Mouse (Mus musculus) MEL (cell line): ENCODE results near the gene Gls. TPM values are rescaled to one million over a fixed set of nuclear protein-coding genes. Genes with fewer than 3 reads are reported as not detected.

ENCODE experiments used
- DNase-seq: peaks from one replicate; pipeline ENCODE4 v3.0.0; 2011; ENCODE audit warnings: low read depth, low spot score
- H3K27ac ChIP-seq: 2 replicates; pipeline ENCODE4 v1.5.1; 2012; ENCODE audit warnings: low read depth, mild to moderate bottlenecking, control low read depth, low read length, moderate library complexity; ENCODE audit not compliant: control insufficient read depth
- H3K27me3 ChIP-seq, 2 experiments: fragments of 150-350 bp in 1 of 2; sonication (generic) in 1 of 2; 2 replicates each; pipeline ENCODE4 v1.6.1; 2012; ENCODE audit warnings: low read length in 2 of 2, mild to moderate bottlenecking in 2 of 2, improper control_type of control experiment in 1 of 2, moderate library complexity in 1 of 2; ENCODE audit not compliant: insufficient read depth in 2 of 2, control insufficient read depth in 1 of 2
- H3K36me3 ChIP-seq, 2 experiments: 2 replicates each; pipeline ENCODE4 v1.6.1; 2012 to 2014; ENCODE audit warnings: low read length in 2 of 2, improper control_type of control experiment in 1 of 2, inconsistent platforms in 1 of 2, mild to moderate bottlenecking in 1 of 2; ENCODE audit not compliant: insufficient read depth in 2 of 2, control insufficient read depth in 1 of 2
- H3K4me1 ChIP-seq, 2 experiments: fragments of 150-350 bp in 1 of 2; sonication (generic) in 1 of 2; 2 replicates each; pipeline ENCODE4 v1.6.1; 2012; ENCODE audit warnings: low read length in 2 of 2, improper control_type of control experiment in 1 of 2, mild to moderate bottlenecking in 1 of 2; ENCODE audit not compliant: insufficient read depth in 2 of 2, control insufficient read depth in 1 of 2
- H3K4me3 ChIP-seq, 2 experiments: fragments of 150-350 bp in 1 of 2; sonication (generic) in 1 of 2; 2 replicates each; pipeline ENCODE4 v1.5.1; 2012; ENCODE audit warnings: low read depth in 2 of 2, low read length in 2 of 2, mild to moderate bottlenecking in 2 of 2, moderate library complexity in 2 of 2, control low read depth in 1 of 2, improper control_type of control experiment in 1 of 2; ENCODE audit not compliant: control insufficient read depth in 1 of 2, insufficient read depth in 1 of 2
- H3K79me2 ChIP-seq: 2 replicates; pipeline ENCODE4 v1.6.1; 2012; ENCODE audit warnings: mild to moderate bottlenecking, low read length, moderate library complexity; ENCODE audit not compliant: control insufficient read depth, poor library complexity, insufficient read depth
- H3K9ac ChIP-seq: 2 replicates; pipeline ENCODE4 v1.6.1; 2012; ENCODE audit warnings: low read depth, mild to moderate bottlenecking, control low read depth, low read length, moderate library complexity; ENCODE audit not compliant: control insufficient read depth, poor library complexity, severe bottlenecking
- H3K9me3 ChIP-seq: fragments of 150-350 bp; sonication (generic); replicated peaks from 2 replicates; pipeline ENCODE4 v1.6.1; 2012; ENCODE audit warnings: mild to moderate bottlenecking, low read length, improper control_type of control experiment, moderate library complexity; ENCODE audit not compliant: insufficient read depth
- E2F4 ChIP-seq: IDR thresholded peaks from 2 replicates; pipeline ENCODE4 v1.6.1; 2011; ENCODE audit warnings: low read depth, low read length, improper control_type of control experiment, borderline replicate concordance
- EP300 ChIP-seq, 2 experiments: IDR thresholded peaks; 2 replicates each; pipeline ENCODE4 v1.6.1; 2011; ENCODE audit warnings: improper control_type of control experiment in 2 of 2, low read length in 2 of 2, low read depth in 1 of 2, mild to moderate bottlenecking in 1 of 2
- ETS1 ChIP-seq: IDR thresholded peaks from 2 replicates; pipeline ENCODE4 v1.6.1; 2012; ENCODE audit warnings: low read depth, mild to moderate bottlenecking, inconsistent platforms, low read length, improper control_type of control experiment, moderate library complexity
- GATA1 ChIP-seq: IDR thresholded peaks from 2 replicates; pipeline ENCODE4 v1.6.1; 2011; ENCODE audit warnings: low read depth, low read length, improper control_type of control experiment
- HCFC1 ChIP-seq: IDR thresholded peaks from 2 replicates; pipeline ENCODE4 v1.6.1; 2012; ENCODE audit warnings: low read depth, mild to moderate bottlenecking, inconsistent platforms, low read length, improper control_type of control experiment, moderate library complexity
- JUND ChIP-seq: IDR thresholded peaks from 2 replicates; pipeline ENCODE4 v1.6.1; 2011; ENCODE audit warnings: low read depth, mild to moderate bottlenecking, improper control_type of control experiment, low read length
- KAT2A ChIP-seq: conservative IDR thresholded peaks from 2 replicates; pipeline ENCODE4 v1.6.1; 2012; ENCODE audit warnings: low read depth, low read length, improper control_type of control experiment, inconsistent platforms
- MAFK ChIP-seq: IDR thresholded peaks from 2 replicates; pipeline ENCODE4 v1.6.1; 2011; ENCODE audit warnings: low read depth, mild to moderate bottlenecking, low read length, improper control_type of control experiment, borderline replicate concordance
- MAX ChIP-seq: IDR thresholded peaks from 2 replicates; pipeline ENCODE4 v1.6.1; 2011; ENCODE audit warnings: low read length, improper control_type of control experiment
- MAZ ChIP-seq: IDR thresholded peaks from 2 replicates; pipeline ENCODE4 v1.6.1; 2012; ENCODE audit warnings: low read depth, mild to moderate bottlenecking, inconsistent platforms, low read length, improper control_type of control experiment
- MYB ChIP-seq: IDR thresholded peaks from 2 replicates; pipeline ENCODE4 v1.6.1; 2011; ENCODE audit warnings: mild to moderate bottlenecking, low read depth, low read length, improper control_type of control experiment
- MYC ChIP-seq: IDR thresholded peaks from 2 replicates; pipeline ENCODE4 v1.6.1; 2011; ENCODE audit warnings: low read depth, mild to moderate bottlenecking, low read length, improper control_type of control experiment, moderate library complexity
- NELFE ChIP-seq: IDR thresholded peaks from 2 replicates; pipeline ENCODE4 v1.6.1; 2011; ENCODE audit warnings: low read depth, low read length, improper control_type of control experiment
- POLR2A ChIP-seq, 2 experiments: IDR thresholded peaks; 2 replicates each; pipeline ENCODE4 v1.6.1; 2011 to 2012; ENCODE audit warnings: low read length in 2 of 2, mild to moderate bottlenecking in 2 of 2, control low read depth in 1 of 2, improper control_type of control experiment in 1 of 2, low read depth in 1 of 2, moderate library complexity in 1 of 2; ENCODE audit not compliant: control insufficient read depth in 1 of 2, insufficient read depth in 1 of 2, poor library complexity in 1 of 2
- POLR2AphosphoS2 ChIP-seq: IDR thresholded peaks from 2 replicates; pipeline ENCODE4 v1.6.1; 2011; ENCODE audit warnings: low read length, improper control_type of control experiment
- RCOR1 ChIP-seq: IDR thresholded peaks from 2 replicates; pipeline ENCODE4 v1.6.1; 2012; ENCODE audit warnings: low read depth, mild to moderate bottlenecking, inconsistent platforms, low read length, improper control_type of control experiment
- SMC3 ChIP-seq: IDR thresholded peaks from 2 replicates; pipeline ENCODE4 v1.6.1; 2011; ENCODE audit warnings: low read depth, low read length, improper control_type of control experiment
- UBTF ChIP-seq: IDR thresholded peaks from 2 replicates; pipeline ENCODE4 v1.6.1; 2012; ENCODE audit warnings: low read depth, mild to moderate bottlenecking, inconsistent platforms, low read length, improper control_type of control experiment, moderate library complexity, borderline replicate concordance; ENCODE audit not compliant: insufficient read depth
- USF1 ChIP-seq: IDR thresholded peaks from 2 replicates; pipeline ENCODE4 v1.6.1; 2014; ENCODE audit warnings: low read depth, mild to moderate bottlenecking, inconsistent platforms, low read length, improper control_type of control experiment, moderate library complexity
- USF2 ChIP-seq, 2 experiments: IDR thresholded peaks; 2 replicates each; pipeline ENCODE4 v1.6.1; 2011 to 2012; ENCODE audit warnings: improper control_type of control experiment in 2 of 2, low read length in 2 of 2, borderline replicate concordance in 1 of 2, inconsistent platforms in 1 of 2, low read depth in 1 of 2, mild to moderate bottlenecking in 1 of 2; ENCODE audit not compliant: insufficient read depth in 1 of 2
- ZC3H11A ChIP-seq: IDR thresholded peaks from 2 replicates; pipeline ENCODE4 v1.6.1; 2012; ENCODE audit warnings: low read depth, mild to moderate bottlenecking, inconsistent platforms, low read length, improper control_type of control experiment
- ZMIZ1 ChIP-seq: IDR thresholded peaks from 2 replicates; pipeline ENCODE4 v1.6.1; 2012; ENCODE audit warnings: low read depth, mild to moderate bottlenecking, inconsistent platforms, low read length, improper control_type of control experiment, moderate library complexity
- polyA plus RNA-seq, 2 experiments: library from polyadenylated mRNA; stranded (reverse) in 1 of 2; unstranded in 1 of 2; fragments of >175 nt in 1 of 2; fragments of >200 nt in 1 of 2; gene quantifications; 2 replicates each; pipeline versions ENCODE4 v1.2.1 to v1.2.4; 2012; ENCODE audit warnings: low replicate concordance in 2 of 2, low read depth in 1 of 2; ENCODE audit not compliant: insufficient read length in 2 of 2, insufficient read depth in 1 of 2, missing spikeins in 1 of 2
- total RNA-seq: library from RNA; depleted of rRNA; stranded (reverse); fragments of 300-350 nt; gene quantifications from 2 replicates; pipeline ENCODE4 v1.2.3, GENCODE M21; 2012

Gls gene
- total and polyA plus RNA-seq, 3 experiments, result 57.2 to 121 (median 91.9) TPM

DNA sequence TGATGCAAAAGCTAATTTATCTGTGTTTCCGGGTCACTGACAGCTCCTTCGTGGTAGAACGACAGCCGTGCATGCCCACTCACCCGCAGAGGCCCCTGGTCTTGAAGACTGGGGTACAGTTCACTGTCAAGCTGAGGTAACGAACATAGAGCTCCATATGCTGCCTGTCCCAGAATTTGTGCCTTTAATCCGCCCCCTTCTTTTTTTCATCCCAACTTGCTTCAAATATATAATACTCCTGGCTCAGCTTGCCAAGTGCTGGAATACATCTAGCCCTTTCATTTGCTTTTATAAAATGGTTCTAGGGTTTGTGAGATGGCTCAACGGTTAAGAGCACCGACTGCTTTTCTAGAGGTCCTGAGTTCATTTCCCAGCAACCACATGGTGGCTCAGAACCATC lies 92.5 kb downstream of the Gls start:
- TF ChIP-seq KAT2A, result no peak
- no peak for TF ChIP-seq E2F4
- TF ChIP-seq USF1, result no peak
- TF ChIP-seq MAZ, result no peak
- no peak for TF ChIP-seq ETS1
- TF ChIP-seq GATA1, result no peak
- TF ChIP-seq EP300 (IDR thresholded peaks at IDR 0.05; ENCODE audit: low read depth in 1 of 2, low read length in 2 of 2), result no peak
- TF ChIP-seq ZMIZ1, result no peak
- TF ChIP-seq, all 39 proteins: peak for 0

GRCm38 (mm10) chr1:52137292-52137691 lies 95.7 kb downstream of the Gls start:
- Histone ChIP-seq H3K36me3 (no peaks in the 10 kb centered on the region; a peak in 2 of 4 replicates), H3K27me3 (no peaks in the 10 kb centered on the region)
- no peak for TF ChIP-seq ZC3H11A
- no peak for TF ChIP-seq MYC
- TF ChIP-seq UBTF, result no peak
- TF ChIP-seq MAX, result no peak
- TF ChIP-seq ZMIZ1, result no peak
- TF ChIP-seq HCFC1, result no peak
- TF ChIP-seq MAFK, result no peak
- TF ChIP-seq JUND, result no peak
- no peak for TF ChIP-seq KAT2A
- no peak for TF ChIP-seq POLR2AphosphoS2
- TF ChIP-seq MAZ, result no peak
- no peak for TF ChIP-seq MYB
- no peak for TF ChIP-seq RCOR1
- no peak for TF ChIP-seq NELFE
- TF ChIP-seq GATA1, result no peak
- TF ChIP-seq SMC3, result no peak
- no peak for TF ChIP-seq POLR2A (IDR thresholded peaks at IDR 0.05; ENCODE audit: control insufficient read depth in 1 of 2, insufficient read depth in 1 of 2, low read depth in 1 of 2, low read length in 2 of 2, poor library complexity in 1 of 2)
- TF ChIP-seq USF2 (IDR thresholded peaks at IDR 0.05; ENCODE audit: borderline replicate concordance in 1 of 2, insufficient read depth in 1 of 2, low read depth in 1 of 2, low read length in 2 of 2), result no peak
- TF ChIP-seq, all 39 proteins: peak for 0
- no peak overlapping the region for H3K9ac ChIP-seq
- H3K9me3 ChIP-seq, result no peaks in the 10 kb centered on the region
- H3K79me2 ChIP-seq, result no peaks in the 10 kb centered on the region
- no peak overlapping the region for H3K27ac ChIP-seq
- no peak overlapping the region for H3K4me3 ChIP-seq
- no peaks in the 10 kb centered on the region for H3K4me1 ChIP-seq
- no peak for DNase-seq

More for the DNA sequence above, 92.5 kb downstream of the Gls start:
- no peaks in the 10 kb centered on the region for H3K79me2 ChIP-seq
- H3K9ac ChIP-seq, result no peak overlapping the region
- no peak for DNase-seq
- H3K27ac ChIP-seq, result no peak overlapping the region
- no peaks in the 10 kb centered on the region for H3K9me3 ChIP-seq
- no peaks in the 10 kb centered on the region for H3K27me3 ChIP-seq
- no peaks in the 10 kb centered on the region; a peak in 1 of 4 replicates for H3K36me3 ChIP-seq
- H3K4me3 ChIP-seq, result no peak overlapping the region
- no peaks in the 10 kb centered on the region for H3K4me1 ChIP-seq
